Mouse (Mus musculus) heart, embryonic 14.5 days (tissue): ENCODE results near the gene Plekha7. TPM values are rescaled to one million over a fixed set of nuclear protein-coding genes. Genes with fewer than 3 reads are reported as not detected.

Experiments used
- ATAC-seq: fragments of 200-750 bp; cut with Nextera tagmentation; 2 replicates; pipeline ENCODE4 v1.8.0; 2017; ENCODE audit warnings: low read depth, moderate TSS enrichment; ENCODE audit not compliant: insufficient number of reproducible peaks, insufficient read depth, low FRiP score
- H3K27ac ChIP-seq, 2 experiments: fragments of 200-500 bp in 1 of 2; fragments of 300-500 bp in 1 of 2; sonication (generic) in 1 of 2; replicated peaks in 1 of 2; 2 replicates each; pipeline ENCODE4 v1.5.1; 2012 to 2014; ENCODE audit warnings: low read depth in 2 of 2, low read length in 2 of 2, control low read depth in 1 of 2, mild to moderate bottlenecking in 1 of 2, mixed read lengths in 1 of 2; ENCODE audit not compliant: control insufficient read depth in 1 of 2, insufficient read depth in 1 of 2
- H3K27me3 ChIP-seq: fragments of 300-500 bp; sonication (generic); 2 replicates; pipeline ENCODE4 v1.6.1; 2014; ENCODE audit warnings: mild to moderate bottlenecking, low read length, control low read depth; ENCODE audit not compliant: control insufficient read depth, insufficient read depth
- H3K36me3 ChIP-seq: fragments of 300-500 bp; sonication (generic); 2 replicates; pipeline ENCODE4 v1.6.1; 2014; ENCODE audit warnings: mild to moderate bottlenecking, control low read depth, low read length, mixed read lengths; ENCODE audit not compliant: control insufficient read depth, insufficient read depth
- H3K4me1 ChIP-seq, 2 experiments: fragments of 200-500 bp in 1 of 2; fragments of 300-500 bp in 1 of 2; sonication (generic) in 1 of 2; 2 replicates each; pipeline ENCODE4 v1.6.1; 2012 to 2014; ENCODE audit warnings: low read length in 2 of 2, control low read depth in 1 of 2, mixed read lengths in 1 of 2; ENCODE audit not compliant: control insufficient read depth in 2 of 2, insufficient read depth in 2 of 2
- H3K4me2 ChIP-seq: fragments of 300-500 bp; sonication (generic); 2 replicates; pipeline ENCODE4 v1.6.1; 2014; ENCODE audit warnings: mild to moderate bottlenecking, low read length
- H3K4me3 ChIP-seq, 2 experiments: fragments of 200-500 bp in 1 of 2; fragments of 300-500 bp in 1 of 2; sonication (generic) in 1 of 2; 2 replicates each; pipeline ENCODE4 v1.5.1; 2012 to 2014; ENCODE audit warnings: low read length in 2 of 2, mild to moderate bottlenecking in 2 of 2, control low read depth in 1 of 2, low read depth in 1 of 2, moderate library complexity in 1 of 2; ENCODE audit not compliant: control insufficient read depth in 1 of 2, insufficient read depth in 1 of 2
- H3K9ac ChIP-seq: fragments of 300-500 bp; sonication (generic); 2 replicates; pipeline ENCODE4 v1.6.1; 2014; ENCODE audit warnings: mild to moderate bottlenecking, low read length
- H3K9me3 ChIP-seq: fragments of 300-500 bp; sonication (generic); 2 replicates; pipeline ENCODE4 v1.6.1; 2016; ENCODE audit warnings: low read length, control low read depth; ENCODE audit not compliant: control insufficient read depth
- WGBS: fragments of 180-500 bp; shearing (Covaris S2); extraction: QIAGEN DNeasy Blood & Tissue Kit; methylation state at CpG from one replicate; pipeline ENCODE4 v1.1.7; 2014; 5-methylcytosine and 5-hydroxymethylcytosine counted together
- polyA plus RNA-seq: library from polyadenylated mRNA; unstranded; fragments of >200 nt; fragmentation: Nextera tagmentation; extraction: Ambion mirVana; gene quantifications from 2 replicates; pipeline ENCODE4 v1.2.1, GENCODE M21; 2014

The Plekha7 gene
- polyA plus RNA-seq, 1 experiment from 2014 or later = 26.1 TPM

GRCm38 (mm10) chr7:116246696-116247376 is 61.3 kb downstream of the Plekha7 start:
- Histone ChIP-seq H3K4me1 (peaks cover 29 to 41% of the 10 kb centered on the region in 2 experiments), H3K9ac (peak overlapping the region; percentile 58), H3K36me3 (no peaks in the 10 kb centered on the region), H3K4me3 (peak overlapping the region; percentile 23), H3K27me3 (no peaks in the 10 kb centered on the region), H3K4me2 (peak overlapping the region; percentile 65), H3K27ac (peak overlapping the region; percentile 75 to 88), H3K9me3 (no peaks in the 10 kb centered on the region)
- WGBS = 6% methylated on average over 15 of the region's 15 CpGs
- peak; percentile 54; the same call in 1 of the 2 replicates for ATAC-seq

GRCm38 (mm10) chr7:116245815-116246695 is 62.1 kb downstream of the Plekha7 start:
- H3K4me1 ChIP-seq = peaks cover 32 to 43% of the 10 kb centered on the region in 2 experiments
- no peaks in the 10 kb centered on the region for H3K36me3 ChIP-seq
- peak overlapping the region; percentile 83 to 88 for H3K27ac ChIP-seq
- WGBS = 21% methylated on average over 15 of the region's 15 CpGs
- peak overlapping the region; percentile 65 for H3K4me2 ChIP-seq
- no peaks in the 10 kb centered on the region for H3K27me3 ChIP-seq
- no peak for ATAC-seq
- peak overlapping the region; percentile 58 for H3K9ac ChIP-seq
- H3K9me3 ChIP-seq = no peaks in the 10 kb centered on the region
- H3K4me3 ChIP-seq = peak overlapping the region; percentile 23

GRCm38 (mm10) chr7:116244302-116245165 is 63.6 kb downstream of the Plekha7 start:
- Histone ChIP-seq H3K9ac (no peak overlapping the region), H3K27me3 (no peaks in the 10 kb centered on the region), H3K27ac (peak overlapping the region; percentile 83), H3K36me3 (no peaks in the 10 kb centered on the region), H3K4me3 (no peak overlapping the region), H3K9me3 (no peaks in the 10 kb centered on the region), H3K4me2 (peak overlapping the region; percentile 19), H3K4me1 (peaks cover 32 to 52% of the 10 kb centered on the region in 2 experiments)
- WGBS = 15% methylated on average over 7 of the region's 7 CpGs
- ATAC-seq = 0 out of 2 replicates have a peak, but pooled peaks have one; percentile 27

GRCm38 (mm10) chr7:116242810-116243209 is 65.4 kb downstream of the Plekha7 start:
- no peak for ATAC-seq
- no peak overlapping the region for H3K9ac ChIP-seq
- no peaks in the 10 kb centered on the region for H3K9me3 ChIP-seq
- H3K27me3 ChIP-seq = 0 out of 2 replicates have a peak, but pooled peaks cover 6% of the 10 kb centered on the region
- no peak overlapping the region for H3K27ac ChIP-seq
- 79% methylated on average over 3 of the region's 3 CpGs for WGBS
- H3K4me1 ChIP-seq = peaks cover 38 to 60% of the 10 kb centered on the region in 2 experiments
- no peak overlapping the region for H3K4me3 ChIP-seq
- no peaks in the 10 kb centered on the region for H3K36me3 ChIP-seq
- H3K4me2 ChIP-seq = no peak overlapping the region

GRCm38 (mm10) chr7:116241601-116242000 is 66.6 kb downstream of the Plekha7 start:
- Histone ChIP-seq H3K4me2 (no peak overlapping the region), H3K9ac (no peak overlapping the region), H3K36me3 (no peaks in the 10 kb centered on the region), H3K4me1 (peaks cover 34 to 51% of the 10 kb centered on the region in 2 experiments), H3K9me3 (no peaks in the 10 kb centered on the region), H3K4me3 (no peak overlapping the region), H3K27me3 (0 out of 2 replicates have a peak, but pooled peaks cover 8% of the 10 kb centered on the region), H3K27ac (no peak overlapping the region)
- ATAC-seq = no peak
- 57% methylated on average over 7 of the region's 7 CpGs for WGBS

- no peak for ATAC-seq
- Histone ChIP-seq H3K27ac (no peak overlapping the region), H3K4me3 (no peak overlapping the region), H3K4me2 (no peak overlapping the region), H3K27me3 (0 out of 2 replicates have a peak, but pooled peaks cover 13% of the 10 kb centered on the region), H3K9ac (no peak overlapping the region), H3K36me3 (no peaks in the 10 kb centered on the region), H3K9me3 (no peaks in the 10 kb centered on the region), H3K4me1 (peaks cover 34 to 46% of the 10 kb centered on the region in 2 experiments)
- 70% methylated on average over 12 of the region's 12 CpGs for WGBS
Observed at GRCm38 (mm10) chr7:116240791-116241474, 67.2 kb downstream of the Plekha7 start.
